Mouse (Mus musculus) embryonic facial prominence, embryonic 12.5 days (tissue): ENCODE measurements at regions not wholly inside any gene's neighbourhood (a gene's known extent, or its start where the extent isn't known, plus 50 kb on each side); places are given as distances from the start of the nearest gene placed in this dataset.

Experiments used
- ATAC-seq: fragments of 200-750 bp; cut with Nextera tagmentation; 2 replicates; pipeline ENCODE4 v1.8.0; 2017; ENCODE audit not compliant: insufficient number of reproducible peaks, insufficient read depth, low FRiP score, low TSS enrichment
- H3K27ac ChIP-seq: fragments of 300-500 bp; sonication (generic); 2 replicates; pipeline ENCODE4 v1.5.1; 2016; ENCODE audit warnings: mild to moderate bottlenecking
- H3K27me3 ChIP-seq: fragments of 300-500 bp; sonication (generic); 2 replicates; pipeline ENCODE4 v1.6.1; 2016; ENCODE audit warnings: mild to moderate bottlenecking, moderate library complexity
- H3K36me3 ChIP-seq: fragments of 300-500 bp; sonication (generic); 2 replicates; pipeline ENCODE4 v1.6.1; 2016; ENCODE audit warnings: mild to moderate bottlenecking
- H3K4me1 ChIP-seq: fragments of 300-500 bp; sonication (generic); 2 replicates; pipeline ENCODE4 v1.6.1; 2016
- H3K4me2 ChIP-seq: fragments of 300-500 bp; sonication (generic); replicated peaks from 2 replicates; pipeline ENCODE4 v1.6.1; 2016; ENCODE audit warnings: mild to moderate bottlenecking, moderate library complexity
- H3K4me3 ChIP-seq: fragments of 300-500 bp; sonication (generic); 2 replicates; pipeline ENCODE4 v1.5.1; 2016; ENCODE audit warnings: mild to moderate bottlenecking
- H3K9ac ChIP-seq: fragments of 300-500 bp; sonication (generic); 2 replicates; pipeline ENCODE4 v1.6.1; 2016; ENCODE audit warnings: mild to moderate bottlenecking, moderate library complexity
- H3K9me3 ChIP-seq: fragments of 300-500 bp; sonication (generic); 2 replicates; pipeline ENCODE4 v1.6.1; 2016; ENCODE audit warnings: mild to moderate bottlenecking, moderate library complexity
- WGBS: fragments of 180-500 bp; shearing (Covaris S2); methylation state at CpG from one replicate; pipeline ENCODE4 v1.1.7; 2016; 5-methylcytosine and 5-hydroxymethylcytosine counted together

DNA sequence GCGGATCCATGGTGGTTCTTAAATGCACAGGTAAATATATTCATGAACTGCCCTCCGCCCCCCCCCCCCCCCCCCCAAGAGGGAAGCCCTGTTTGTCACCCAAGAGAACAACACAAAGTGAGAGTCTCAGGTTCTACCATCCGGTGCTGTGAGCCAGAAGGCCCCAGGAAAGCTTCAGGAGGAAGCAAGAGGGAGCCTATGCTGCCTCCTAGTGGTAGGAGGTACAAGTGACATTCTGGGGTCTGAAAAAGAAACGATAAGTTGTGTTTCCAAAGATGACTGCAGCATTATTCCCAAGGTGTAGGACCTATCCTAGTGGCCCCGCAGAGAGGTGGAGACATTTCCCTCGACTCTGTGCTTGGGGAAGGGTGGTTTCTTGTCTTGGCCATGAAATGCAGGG, 109.7 kb upstream of the Kazn start:
- H3K9me3 ChIP-seq = no peaks in the 10 kb centered on the region
- H3K9ac ChIP-seq = no peak overlapping the region
- H3K4me1 ChIP-seq = peaks cover 9% of the 10 kb centered on the region
- no peaks in the 10 kb centered on the region for H3K27me3 ChIP-seq
- H3K27ac ChIP-seq = no peak overlapping the region
- no peak overlapping the region for H3K4me3 ChIP-seq
- 52% methylated on average over 6 of the region's 6 CpGs for WGBS
- H3K4me2 ChIP-seq = no peak overlapping the region
- ATAC-seq = no peak
- H3K36me3 ChIP-seq = no peaks in the 10 kb centered on the region

DNA sequence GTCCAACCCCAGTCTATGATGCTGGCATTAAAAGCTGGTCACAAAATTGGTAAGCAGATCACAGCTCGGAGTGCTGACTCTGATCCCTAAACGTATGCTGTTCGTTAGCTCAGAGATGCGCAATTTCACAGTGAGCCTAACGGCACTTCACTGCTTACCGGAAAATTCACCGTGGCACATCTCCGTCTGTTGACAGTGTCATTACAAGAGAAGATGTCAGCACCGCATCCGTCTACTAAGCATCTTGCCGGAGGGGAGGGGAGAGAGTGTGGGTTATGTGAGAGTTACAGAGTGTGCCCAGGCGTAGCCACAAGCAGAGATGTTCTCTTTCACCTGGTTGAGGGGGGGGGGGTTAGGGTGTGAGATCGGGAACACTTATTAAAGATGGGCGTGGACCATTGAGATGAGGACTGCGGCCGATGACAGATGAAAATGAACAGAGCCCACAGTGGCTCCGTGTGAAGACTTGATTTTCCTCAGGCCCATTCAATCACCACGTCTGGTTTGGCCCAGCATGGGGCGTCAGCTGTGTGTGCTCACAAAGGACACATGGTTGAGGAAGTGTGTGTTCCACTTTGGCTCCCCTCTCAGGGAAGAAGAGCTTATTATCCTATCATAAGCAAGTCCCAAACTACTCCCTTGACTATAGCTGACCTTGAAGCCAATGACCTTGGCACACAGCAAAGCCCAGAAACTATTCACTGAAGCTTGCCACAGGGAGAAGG, 103.4 kb upstream of the Kazn start:
- ATAC-seq = no peak
- WGBS = 76% methylated on average over 19 of the region's 19 CpGs
- no peaks in the 10 kb centered on the region for H3K9me3 ChIP-seq
- H3K36me3 ChIP-seq = no peaks in the 10 kb centered on the region
- H3K4me3 ChIP-seq = no peak overlapping the region
- no peak overlapping the region for H3K4me2 ChIP-seq
- H3K4me1 ChIP-seq = peaks cover 12% of the 10 kb centered on the region
- no peak overlapping the region for H3K27ac ChIP-seq
- H3K9ac ChIP-seq = no peak overlapping the region
- no peaks in the 10 kb centered on the region for H3K27me3 ChIP-seq

DNA sequence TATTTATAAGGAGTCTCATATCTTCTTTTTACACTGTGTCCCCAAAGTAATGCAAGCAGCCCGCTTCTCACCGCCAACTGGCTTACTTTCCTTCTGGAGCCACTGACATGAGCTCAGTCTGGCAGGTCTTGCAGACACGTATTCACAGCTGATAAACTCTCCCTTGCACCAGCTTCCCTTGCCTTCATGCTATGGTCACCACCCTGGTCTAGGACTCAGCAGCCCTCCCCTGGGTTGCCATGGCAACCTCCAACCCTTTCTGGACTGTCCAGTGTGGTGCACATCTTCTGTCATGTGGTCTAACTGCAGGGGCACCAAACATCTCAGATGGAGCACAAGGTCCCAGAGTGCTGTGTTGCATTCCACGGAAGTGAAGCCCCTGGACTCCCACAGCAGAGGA, 102.1 kb upstream of the Kazn start:
- H3K36me3 ChIP-seq = no peaks in the 10 kb centered on the region

DNA sequence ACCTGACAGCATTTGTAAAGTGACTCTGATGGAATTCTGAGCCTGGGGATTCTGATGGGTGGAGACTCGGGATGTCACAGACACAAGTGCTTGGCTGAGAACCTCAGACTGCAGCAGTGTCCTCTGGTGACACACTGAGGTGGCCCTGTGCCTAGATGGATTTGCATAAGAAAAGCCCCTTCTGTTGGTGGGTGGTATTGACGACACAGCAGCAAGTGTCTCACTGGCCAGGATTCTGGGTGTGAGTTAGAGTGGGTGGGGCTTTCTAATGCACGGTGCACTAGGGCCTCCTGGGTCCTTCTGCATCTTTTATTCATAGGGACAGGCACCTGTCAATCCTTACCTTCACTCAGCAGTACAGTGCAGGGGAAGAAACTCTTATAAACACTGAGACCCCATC, 100.9 kb upstream of the Kazn start:
- 18% methylated on average over 3 of the region's 3 CpGs for WGBS
- Histone ChIP-seq H3K4me2 (no peak overlapping the region), H3K27me3 (no peaks in the 10 kb centered on the region), H3K4me1 (0 out of 2 replicates have a peak, but pooled peaks cover 4% of the 10 kb centered on the region), H3K27ac (no peak overlapping the region), H3K9ac (no peak overlapping the region), H3K4me3 (no peak overlapping the region), H3K9me3 (no peaks in the 10 kb centered on the region), H3K36me3 (0 out of 2 replicates have a peak, but pooled peaks cover 5% of the 10 kb centered on the region)
- no peak for ATAC-seq

More for the DNA sequence above, 102.1 kb upstream of the Kazn start:
- H3K27me3 ChIP-seq = no peaks in the 10 kb centered on the region
- ATAC-seq = no peak
- H3K27ac ChIP-seq = no peak overlapping the region
- WGBS = 82% methylated on average over 4 of the region's 4 CpGs
- no peak overlapping the region for H3K9ac ChIP-seq
- H3K4me3 ChIP-seq = no peak overlapping the region
- H3K9me3 ChIP-seq = no peaks in the 10 kb centered on the region
- no peak overlapping the region for H3K4me2 ChIP-seq
- H3K4me1 ChIP-seq = peaks cover 7% of the 10 kb centered on the region; the same call in 1 of the 2 replicates

DNA sequence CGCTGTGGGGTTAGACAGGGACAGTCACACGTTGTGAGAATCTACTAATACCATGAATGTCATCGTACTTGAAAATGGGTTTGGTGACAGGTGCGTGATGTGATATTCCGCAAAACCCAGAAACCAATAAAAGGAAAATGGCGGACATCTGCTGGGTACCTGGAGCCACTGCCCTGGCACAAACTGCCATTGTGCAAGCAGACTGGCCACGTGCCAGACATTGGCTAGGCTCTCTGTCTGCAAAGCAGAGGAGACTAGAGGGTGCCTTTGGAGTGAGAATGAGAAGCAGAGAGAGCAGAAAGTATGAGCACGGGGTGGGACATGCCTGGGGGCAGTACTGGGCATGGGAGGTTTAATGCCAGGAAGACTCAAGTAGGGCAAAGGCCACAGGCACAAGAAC, 98.5 kb upstream of the Kazn start:
- 89% methylated on average over 8 of the region's 8 CpGs for WGBS
- Histone ChIP-seq H3K27me3 (no peaks in the 10 kb centered on the region), H3K9ac (no peak overlapping the region), H3K36me3 (0 out of 2 replicates have a peak, but pooled peaks cover 5% of the 10 kb centered on the region), H3K27ac (no peak overlapping the region), H3K4me1 (0 out of 2 replicates have a peak, but pooled peaks cover 4% of the 10 kb centered on the region), H3K4me3 (no peak overlapping the region), H3K4me2 (no peak overlapping the region), H3K9me3 (no peaks in the 10 kb centered on the region)
- no peak for ATAC-seq

DNA sequence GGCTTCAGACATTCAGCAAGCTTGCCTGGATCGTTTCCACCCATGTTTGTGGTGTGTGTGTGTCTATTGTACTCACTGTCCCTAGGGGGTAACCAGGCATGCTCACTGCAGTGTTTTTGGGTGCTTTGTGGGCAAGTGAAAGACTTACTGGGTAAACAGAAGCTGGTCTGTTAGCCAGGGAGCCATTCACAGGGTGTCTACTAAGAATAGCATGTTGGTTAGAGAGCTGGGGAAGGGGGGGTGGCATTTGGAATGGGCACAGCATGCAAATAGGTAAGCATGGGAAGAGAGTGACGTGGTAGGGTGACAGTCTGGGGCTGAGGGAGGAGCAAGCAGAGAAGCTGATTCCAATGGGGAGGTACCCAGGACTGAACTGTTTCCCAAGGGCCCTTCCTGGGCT, 97.7 kb upstream of the Kazn start:
- Histone ChIP-seq H3K27me3 (no peaks in the 10 kb centered on the region), H3K36me3 (0 out of 2 replicates have a peak, but pooled peaks cover 5% of the 10 kb centered on the region), H3K9ac (no peak overlapping the region), H3K4me1 (0 out of 2 replicates have a peak, but pooled peaks cover 4% of the 10 kb centered on the region), H3K9me3 (no peaks in the 10 kb centered on the region), H3K27ac (no peak overlapping the region), H3K4me3 (no peak overlapping the region), H3K4me2 (no peak overlapping the region)
- WGBS = 40% methylated on average over 2 of the region's 2 CpGs
- ATAC-seq = no peak

DNA sequence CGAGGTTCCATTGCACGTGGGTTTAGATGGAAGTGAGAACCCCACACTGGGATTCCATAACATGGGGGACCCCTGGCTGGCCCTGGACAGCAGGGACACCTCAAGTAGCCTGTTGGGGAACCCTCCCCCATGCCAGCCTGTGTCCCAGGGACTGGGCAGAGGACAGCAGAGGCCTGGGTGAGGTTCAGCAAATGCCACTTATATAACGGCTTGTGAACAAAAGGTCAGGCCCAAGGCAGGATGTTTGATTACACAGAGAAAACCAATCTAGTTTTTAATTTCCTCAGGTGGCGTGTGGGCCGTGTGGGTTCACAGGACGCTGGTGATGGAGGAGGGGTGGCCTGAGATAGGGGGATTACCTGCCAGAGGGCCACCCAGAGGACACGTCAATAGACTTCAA, 94.9 kb upstream of the Kazn start:
- 0 out of 2 replicates have a peak, but pooled peaks cover 5% of the 10 kb centered on the region for H3K36me3 ChIP-seq
- H3K9ac ChIP-seq = no peak overlapping the region
- no peak overlapping the region for H3K4me2 ChIP-seq
- H3K4me3 ChIP-seq = no peak overlapping the region
- H3K4me1 ChIP-seq = no peaks in the 10 kb centered on the region
- WGBS = 75% methylated on average over 7 of the region's 7 CpGs
- peaks cover 3% of the 10 kb centered on the region; the same call in 1 of the 2 replicates for H3K9me3 ChIP-seq
- no peak for ATAC-seq
- H3K27me3 ChIP-seq = no peaks in the 10 kb centered on the region
- no peak overlapping the region for H3K27ac ChIP-seq

DNA sequence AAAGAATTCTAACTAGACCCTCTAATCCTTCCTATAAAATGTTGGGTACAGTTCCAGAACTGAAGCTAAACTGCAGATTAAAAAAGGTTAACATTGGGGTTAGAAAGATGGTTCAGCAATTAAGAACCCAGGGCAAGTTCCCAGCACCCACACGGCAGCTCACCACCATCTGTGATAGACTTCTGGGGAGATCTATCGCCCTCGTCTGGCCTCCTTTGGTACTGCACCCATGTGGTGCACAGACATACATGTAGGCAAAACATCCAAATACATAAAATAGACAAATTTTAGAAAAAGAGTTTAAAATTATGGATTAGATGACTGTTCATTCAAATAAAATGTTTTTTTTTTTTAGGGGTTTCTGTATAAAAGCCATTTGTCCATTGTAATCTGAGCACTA, 91.4 kb upstream of the Kazn start:
- H3K27me3 ChIP-seq = no peaks in the 10 kb centered on the region
- WGBS = 93% methylated on average over 3 of the region's 3 CpGs
- no peak overlapping the region for H3K4me2 ChIP-seq
- H3K27ac ChIP-seq = no peak overlapping the region
- peaks cover 3% of the 10 kb centered on the region; the same call in 1 of the 2 replicates for H3K9me3 ChIP-seq
- no peak overlapping the region for H3K9ac ChIP-seq
- ATAC-seq = no peak
- H3K4me1 ChIP-seq = no peaks in the 10 kb centered on the region
- H3K4me3 ChIP-seq = no peak overlapping the region
- H3K36me3 ChIP-seq = 0 out of 2 replicates have a peak, but pooled peaks cover under 1% of the 10 kb centered on the region

DNA sequence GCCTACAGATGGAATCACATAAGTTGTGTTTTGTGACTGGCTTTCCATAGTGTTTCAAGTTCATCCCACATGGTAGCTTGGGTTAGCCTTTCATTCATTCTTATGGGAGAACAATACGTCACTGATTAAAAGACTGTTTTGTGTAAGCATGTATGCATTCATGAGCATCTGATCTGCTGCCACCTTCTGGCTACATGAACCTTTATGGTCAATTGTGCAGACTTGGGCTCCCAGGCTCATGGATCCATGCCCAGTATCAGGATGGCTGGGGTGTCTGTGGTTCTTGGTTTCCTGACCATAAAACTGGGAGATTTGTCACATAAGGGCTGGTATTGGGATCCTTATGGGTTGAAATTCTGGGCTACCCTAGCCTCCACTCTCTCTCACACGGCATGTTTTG, 90.4 kb upstream of the Kazn start:
- Histone ChIP-seq H3K9ac (no peak overlapping the region), H3K27me3 (no peaks in the 10 kb centered on the region), H3K36me3 (no peaks in the 10 kb centered on the region), H3K4me1 (no peaks in the 10 kb centered on the region), H3K9me3 (peaks cover 3% of the 10 kb centered on the region; the same call in 1 of the 2 replicates), H3K4me2 (no peak overlapping the region), H3K4me3 (no peak overlapping the region), H3K27ac (no peak overlapping the region)
- WGBS = 92% methylated on average over 2 of the region's 2 CpGs
- no peak for ATAC-seq

DNA sequence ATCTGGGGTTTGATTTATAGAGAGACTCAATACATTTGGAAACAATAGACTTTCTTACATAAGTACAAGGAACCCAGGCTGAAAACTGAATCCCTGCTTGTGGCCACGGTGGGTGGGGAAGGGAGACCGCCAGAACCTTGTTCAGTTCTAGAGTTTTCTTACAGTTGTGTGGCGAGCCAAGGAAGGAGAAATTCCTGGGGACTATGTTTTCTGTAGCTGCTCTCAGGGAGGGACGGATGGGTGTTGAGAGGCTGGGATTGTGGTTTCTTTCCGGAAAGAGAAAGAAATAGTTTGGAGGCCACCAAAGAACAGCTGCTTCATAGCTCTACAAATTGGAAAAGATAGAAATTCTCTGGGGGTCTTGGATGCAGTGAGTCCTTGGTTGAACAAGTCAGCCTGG, 87.3 kb upstream of the Kazn start:
- Histone ChIP-seq H3K9me3 (peaks cover 3% of the 10 kb centered on the region; the same call in 1 of the 2 replicates), H3K27ac (no peak overlapping the region), H3K36me3 (no peaks in the 10 kb centered on the region), H3K4me2 (no peak overlapping the region), H3K4me1 (peaks cover 20% of the 10 kb centered on the region), H3K4me3 (no peak overlapping the region), H3K9ac (no peak overlapping the region), H3K27me3 (no peaks in the 10 kb centered on the region)
- WGBS = 78% methylated on average over 5 of the region's 5 CpGs
- no peak for ATAC-seq

DNA sequence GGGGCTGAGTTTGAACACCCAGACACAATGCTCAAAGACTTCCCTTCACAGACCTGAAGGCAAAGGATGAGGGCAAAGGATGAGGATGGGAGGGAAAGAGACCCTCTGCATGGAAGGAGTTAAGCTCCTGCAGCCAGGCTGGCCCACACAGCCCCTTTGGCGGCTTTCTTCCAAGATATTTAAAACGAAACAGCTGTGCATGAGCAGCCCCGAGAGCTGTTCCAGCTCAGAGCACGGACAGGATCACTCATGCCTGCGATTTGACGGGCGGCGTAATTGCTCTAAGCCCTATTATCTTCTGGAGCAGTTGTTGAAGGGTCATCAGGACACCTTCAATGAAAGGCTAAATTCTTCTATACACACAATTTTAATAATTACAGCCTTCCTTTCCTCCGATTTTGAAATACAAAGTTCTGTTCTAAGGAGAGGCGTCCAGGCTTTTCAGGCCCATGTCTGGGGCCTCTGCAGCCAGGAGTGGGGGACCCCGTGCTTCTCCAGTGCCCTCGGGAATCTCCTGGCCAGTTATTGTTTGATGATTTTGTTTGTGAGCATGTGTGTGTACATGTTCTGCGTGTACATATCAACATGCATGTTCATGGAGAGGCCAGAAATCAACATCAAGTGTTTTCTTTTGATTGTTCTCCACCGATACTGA, 82.1 kb upstream of the Kazn start:
- ATAC-seq = peak; percentile 65; the same call in 1 of the 2 replicates
- no peak overlapping the region for H3K9ac ChIP-seq
- H3K27ac ChIP-seq = peak overlapping the region; percentile 72

DNA sequence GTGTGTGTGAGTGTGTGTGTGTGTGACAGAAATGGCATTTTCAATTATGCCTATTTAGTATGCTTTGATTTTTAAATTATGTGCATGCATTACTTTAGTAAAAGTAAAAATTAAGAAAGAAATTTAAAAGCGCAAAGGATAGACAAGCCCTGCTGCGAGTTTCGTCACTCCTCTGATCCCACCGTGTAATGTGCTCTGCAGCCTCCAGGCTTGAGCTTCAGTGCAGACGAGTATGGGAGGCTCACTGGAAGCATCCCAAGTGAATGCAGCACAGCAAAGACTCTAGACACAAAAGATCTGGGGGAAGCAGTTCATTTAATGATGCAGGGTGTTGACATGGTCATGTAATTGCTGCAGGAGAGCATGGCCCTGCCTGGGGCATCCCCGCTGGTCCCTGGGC, 71.1 kb upstream of the Kazn start:
- Histone ChIP-seq H3K27ac (no peak overlapping the region), H3K4me3 (no peak overlapping the region), H3K4me2 (no peak overlapping the region), H3K9me3 (peaks cover 5% of the 10 kb centered on the region; the same call in 1 of the 2 replicates), H3K27me3 (no peaks in the 10 kb centered on the region), H3K36me3 (no peaks in the 10 kb centered on the region), H3K9ac (no peak overlapping the region), H3K4me1 (no peaks in the 10 kb centered on the region)
- WGBS = 93% methylated on average over 6 of the region's 6 CpGs
- no peak for ATAC-seq

More for the DNA sequence above, 82.1 kb upstream of the Kazn start:
- WGBS = 20% methylated on average over 14 of the region's 14 CpGs
- Histone ChIP-seq H3K4me3 (no peak overlapping the region), H3K9me3 (no peaks in the 10 kb centered on the region), H3K27me3 (no peaks in the 10 kb centered on the region), H3K36me3 (no peaks in the 10 kb centered on the region), H3K4me2 (peak overlapping the region; percentile 13; the same call in 1 of the 2 replicates), H3K4me1 (peaks cover 32% of the 10 kb centered on the region)
